Mouse (Mus musculus) CH12.LX (cell line): Measurements from ENCODE around the gene Gnb2.

Experiments used
- CTCF ChIP-seq, 2 experiments: IDR thresholded peaks in 1 of 2; conservative IDR thresholded peaks in 1 of 2; 2 replicates each; pipeline ENCODE4 v1.5.1; 2011 to 2012; ENCODE audit warnings: low read depth in 2 of 2, low read length in 2 of 2, improper control_type of control experiment in 1 of 2, inconsistent platforms in 1 of 2, mild to moderate bottlenecking in 1 of 2, moderate library complexity in 1 of 2
- E2F4 ChIP-seq: IDR thresholded peaks from 2 replicates; pipeline ENCODE4 v1.6.1; 2011; ENCODE audit warnings: low read depth, low read length, improper control_type of control experiment; ENCODE audit not compliant: insufficient replicate concordance
- JUND ChIP-seq: conservative IDR thresholded peaks from 2 replicates; pipeline ENCODE4 v1.6.1; 2011; ENCODE audit warnings: low read depth, low read length, improper control_type of control experiment
- MAFK ChIP-seq: IDR thresholded peaks from 2 replicates; pipeline ENCODE4 v1.6.1; 2011; ENCODE audit warnings: low read length, improper control_type of control experiment; ENCODE audit not compliant: insufficient replicate concordance
- MAZ ChIP-seq: IDR thresholded peaks from 2 replicates; pipeline ENCODE4 v1.6.1; 2012; ENCODE audit warnings: low read depth, mild to moderate bottlenecking, inconsistent platforms, low read length, improper control_type of control experiment, moderate library complexity
- POLR2A ChIP-seq: IDR thresholded peaks from 2 replicates; pipeline ENCODE4 v1.6.1; 2011; ENCODE audit warnings: low read depth, mild to moderate bottlenecking, improper control_type of control experiment, low read length
- POLR2AphosphoS2 ChIP-seq: IDR thresholded peaks from 2 replicates; pipeline ENCODE4 v1.6.1; 2011; ENCODE audit warnings: low read depth, low read length, improper control_type of control experiment
- ZC3H11A ChIP-seq: IDR thresholded peaks from 2 replicates; pipeline ENCODE4 v1.6.1; 2012; ENCODE audit warnings: low read depth, mild to moderate bottlenecking, inconsistent platforms, low read length, improper control_type of control experiment

DNA sequence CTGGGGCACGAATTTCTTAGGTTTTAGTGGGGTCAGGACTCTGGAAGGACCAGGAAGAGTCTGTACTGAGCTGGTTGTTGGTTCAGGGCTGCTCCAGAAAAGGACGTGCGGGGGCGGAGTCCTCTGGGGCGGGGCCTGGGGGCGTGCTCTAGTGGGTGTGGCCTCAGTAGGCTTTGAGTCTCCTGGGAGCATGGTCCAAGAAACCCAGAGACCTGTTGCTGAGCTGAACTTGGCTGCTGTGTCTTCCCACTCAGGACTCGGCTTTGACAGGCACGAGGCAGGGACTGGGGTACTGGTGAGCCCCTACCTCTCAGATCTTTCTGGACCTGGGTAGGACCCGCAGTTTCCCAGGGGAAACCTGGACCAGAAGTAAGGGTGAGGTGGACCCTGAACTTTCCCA is 36.4 kb upstream of the Gnb2 start, which contains the start of gene Tfr2:
- no peak for TF ChIP-seq JUND
- no peak for TF ChIP-seq CTCF (conservative IDR thresholded peaks at IDR 0.05 in 1 of 2, IDR thresholded peaks at IDR 0.05 in 1 of 2; ENCODE audit: low read depth in 2 of 2, low read length in 2 of 2)
- no peak for TF ChIP-seq E2F4
- no peak for TF ChIP-seq ZC3H11A
- no peak for TF ChIP-seq MAZ
- TF ChIP-seq POLR2A, result peak; percentile 49
- TF ChIP-seq MAFK, result no peak
- TF ChIP-seq POLR2AphosphoS2, result no peak
